Mouse (Mus musculus) brown adipose tissue, adult 24 weeks (tissue): ENCODE measurements around the gene Vmn1r200. TPM values are rescaled to one million over a fixed set of nuclear protein-coding genes. Genes with fewer than 3 reads are reported as not detected.
"Not testable (repeated sequence)": the region's sequence is repeated elsewhere in the genome, so short reads cannot be mapped to it uniquely, and the experiment has no call there.

Source experiments
- H3K27ac ChIP-seq: fragments of 200-500 bp; replicated peaks from 2 replicates; pipeline ENCODE4 v1.5.1; 2012; ENCODE audit warnings: low read depth, mild to moderate bottlenecking, low read length
- H3K4me1 ChIP-seq: fragments of 200-500 bp; 2 replicates; pipeline ENCODE4 v1.6.1; 2012; ENCODE audit warnings: low read length, mixed read lengths; ENCODE audit not compliant: control insufficient read depth, insufficient read depth, insufficient read length
- H3K4me3 ChIP-seq: fragments of 200-500 bp; 2 replicates; pipeline ENCODE4 v1.5.1; 2012; ENCODE audit warnings: low read depth, mild to moderate bottlenecking, low read length, moderate library complexity; ENCODE audit not compliant: insufficient read depth
- polyA plus RNA-seq: library from polyadenylated mRNA; stranded (reverse); fragments of >200 nt; gene quantifications from 2 replicates; pipeline ENCODE4 v1.2.4, GENCODE M21; 2012; ENCODE audit not compliant: missing spikeins, insufficient read depth, insufficient read length

Vmn1r200 gene
- not detected in 2 replicates for polyA plus RNA-seq

DNA sequence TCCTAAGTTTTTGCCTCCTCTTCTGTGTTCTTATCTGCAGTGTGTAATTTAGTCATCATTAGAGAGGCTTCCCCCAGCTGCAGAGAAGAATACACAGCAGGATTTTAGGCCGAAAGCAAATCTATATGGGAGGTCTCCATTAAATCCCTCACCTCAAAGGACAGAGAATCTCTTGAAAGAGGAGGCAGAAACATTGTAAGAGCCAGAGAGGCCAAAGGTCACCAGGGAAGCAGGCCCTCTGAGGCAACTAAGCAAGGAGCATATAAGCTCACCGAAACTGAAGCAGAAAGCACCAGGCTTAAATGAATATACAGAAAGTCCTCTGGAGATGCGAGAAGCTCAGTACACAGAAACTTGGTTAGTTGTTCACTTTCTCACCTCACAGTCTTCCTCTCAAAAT lies at the start of gene Vmn1r200:
Gene Vmn1r200, plus strand, starts transcription at position 301 of the 400 bp plus-strand sequence.
- H3K4me3 ChIP-seq: no peak within 1 kb of the TSS
- H3K27ac ChIP-seq: no peak within 1 kb of the TSS; the same call in 1 of the 2 replicates
- no peaks in the 10 kb centered on the region for H3K4me1 ChIP-seq

GRCm38 (mm10) chr13:22350064-22350463 lies 40.1 kb upstream of the Vmn1r200 start, which contains the start of gene Vmn1r198:
TSS of gene Vmn1r198 (plus strand) at chr13:22350364.
- Histone ChIP-seq H3K4me1 (no peaks in the 10 kb centered on the region), H3K27ac (no peak within 1 kb of the TSS), H3K4me3 (no peak within 1 kb of the TSS)

DNA sequence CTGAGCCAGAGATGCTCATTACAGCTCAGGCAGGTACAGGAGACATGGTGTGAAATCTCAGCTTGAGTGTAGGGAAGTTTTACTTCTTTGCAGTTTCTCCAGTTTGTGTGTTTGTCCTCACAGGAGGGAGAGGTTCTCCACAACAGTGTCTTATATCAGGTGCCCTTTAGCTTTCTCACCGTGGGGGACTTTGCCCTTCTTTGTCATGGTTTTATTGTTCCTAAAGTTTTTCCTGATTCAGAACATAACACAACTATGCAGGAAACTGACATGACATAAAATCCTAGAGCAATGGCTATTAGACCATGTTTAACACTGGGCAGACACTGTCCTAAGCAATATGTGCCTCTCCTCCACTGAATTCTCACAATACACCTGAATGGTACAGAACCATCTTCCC lies 39.4 kb upstream of the Vmn1r200 start:
- H3K27ac ChIP-seq: no peak overlapping the region
- H3K4me3 ChIP-seq: no peak overlapping the region
- no peaks in the 10 kb centered on the region for H3K4me1 ChIP-seq

DNA sequence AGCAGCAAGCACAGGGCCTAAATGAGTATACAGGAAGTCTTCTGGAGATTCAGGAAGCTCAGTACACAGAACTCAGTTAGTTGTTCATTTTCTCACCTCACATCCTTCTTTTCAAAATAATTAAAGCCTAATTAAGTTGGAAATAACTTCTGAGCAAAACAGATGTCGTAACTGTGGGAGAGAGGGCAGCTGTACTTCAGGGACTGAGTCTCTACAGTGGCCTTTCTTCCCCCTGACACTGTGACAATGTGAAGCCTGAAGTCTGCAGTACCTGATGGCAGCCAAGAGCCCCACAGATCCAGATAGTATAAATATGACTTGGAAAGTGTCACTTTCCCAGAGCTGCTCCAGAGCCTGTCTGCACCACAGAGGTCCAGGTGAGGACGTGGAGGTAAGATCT lies 10.7 kb upstream of the Vmn1r200 start, which contains the start of gene Vmn1r199:
Gene Vmn1r199, plus strand, starts transcription at position 301 of the 400 bp plus-strand sequence.
- no peak within 1 kb of the TSS for H3K27ac ChIP-seq
- no peak within 1 kb of the TSS for H3K4me3 ChIP-seq
- H3K4me1 ChIP-seq: no peaks in the 10 kb centered on the region

DNA sequence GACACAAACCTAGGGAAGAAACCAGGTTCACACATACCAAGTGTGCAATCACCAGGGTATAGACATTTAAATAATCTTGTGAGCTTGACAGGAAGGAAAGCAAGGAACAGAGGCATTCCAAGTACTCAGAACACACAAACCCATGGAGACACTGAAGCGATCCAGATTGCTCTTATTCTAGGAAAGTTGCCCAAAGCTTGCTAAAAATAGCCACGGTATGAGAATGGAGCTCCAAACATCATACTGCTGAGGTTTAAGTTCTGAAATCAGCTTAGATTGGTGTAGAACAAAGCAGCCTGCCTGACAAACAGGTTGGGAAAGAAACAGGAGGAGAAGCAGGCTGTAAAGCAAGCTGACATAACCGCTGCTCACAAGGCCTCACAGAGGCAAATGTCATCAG lies 9.0 kb upstream of the Vmn1r200 start:
- not testable (repeated sequence) for H3K4me3 ChIP-seq, H3K27ac ChIP-seq, H3K4me1 ChIP-seq

DNA sequence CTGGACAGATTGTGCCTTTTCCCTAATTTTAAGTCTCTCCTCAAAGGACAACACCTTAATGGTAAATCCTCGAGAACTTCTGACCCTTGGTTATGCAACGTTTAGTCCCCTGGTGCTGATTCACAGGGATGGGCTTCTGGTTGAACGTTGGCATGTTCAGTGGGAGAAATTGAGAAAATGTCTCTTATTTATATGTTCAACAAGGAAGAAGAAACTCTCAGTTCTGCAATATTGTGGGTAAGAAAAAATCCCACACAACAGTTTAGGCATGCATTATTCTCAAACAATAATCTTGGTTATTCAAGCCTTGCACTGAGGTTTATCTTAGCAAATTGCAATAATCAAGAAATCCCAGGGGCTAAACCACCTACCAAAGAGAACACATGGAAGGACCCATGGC lies 6.8 kb upstream of the Vmn1r200 start:
- H3K4me3 ChIP-seq: no peak overlapping the region
- H3K4me1 ChIP-seq: no peaks in the 10 kb centered on the region
- H3K27ac ChIP-seq: no peak overlapping the region

DNA sequence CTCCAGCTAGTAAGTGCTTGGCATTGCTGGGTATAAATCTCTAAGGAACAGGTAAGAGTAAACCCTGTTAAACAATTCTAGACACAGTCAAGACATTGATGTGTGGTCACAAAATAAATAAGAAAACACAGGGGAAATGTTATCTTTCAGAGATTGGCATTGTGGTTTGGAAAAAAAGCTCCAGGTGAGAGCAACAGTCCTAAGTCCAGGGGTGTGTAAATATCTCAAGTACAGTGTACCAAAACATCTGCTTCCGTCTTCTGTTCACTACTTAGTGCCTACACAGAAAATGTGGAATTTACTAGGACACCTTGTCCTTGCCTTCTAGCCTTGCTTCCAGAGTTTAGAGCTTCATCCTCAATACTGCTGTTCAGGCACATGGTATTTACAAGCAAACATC lies 3.1 kb upstream of the Vmn1r200 start:
- no peak overlapping the region for H3K4me3 ChIP-seq
- no peaks in the 10 kb centered on the region for H3K4me1 ChIP-seq
- no peak overlapping the region for H3K27ac ChIP-seq

- Histone ChIP-seq H3K4me1 (no peaks in the 10 kb centered on the region), H3K27ac (no peak overlapping the region), H3K4me3 (no peak overlapping the region)
Measured at GRCm38 (mm10) chr13:22402978-22403377, 12.8 kb downstream of the Vmn1r200 start.

Other genes with a start within 250 kb of the Vmn1r200 start
- gene Vmn1r191, start 206.4 kb upstream of the Vmn1r200 start, polyA plus RNA-seq: not detected in 2 replicates
- not detected in 2 replicates for gene Vmn1r192, start 199.2 kb upstream of the Vmn1r200 start, polyA plus RNA-seq
- gene Vmn1r193, start 167.2 kb upstream of the Vmn1r200 start, polyA plus RNA-seq: not detected in 2 replicates
- gene Vmn1r194, start 146.2 kb upstream of the Vmn1r200 start, polyA plus RNA-seq: not detected in 2 replicates
- not detected in 2 replicates for gene Vmn1r195, start 119.9 kb upstream of the Vmn1r200 start, polyA plus RNA-seq
- not detected in 2 replicates for gene Vmn1r196, start 100.5 kb upstream of the Vmn1r200 start, polyA plus RNA-seq
- not detected in 2 replicates for gene Vmn1r197, start 65.8 kb upstream of the Vmn1r200 start, polyA plus RNA-seq
- gene Vmn1r198, start 40.0 kb upstream of the Vmn1r200 start, polyA plus RNA-seq: not detected in 2 replicates
- not detected in 2 replicates for gene Vmn1r199, start 10.6 kb upstream of the Vmn1r200 start, polyA plus RNA-seq
- gene Vmn1r201, start 81.5 kb downstream of the Vmn1r200 start, polyA plus RNA-seq: not detected in 2 replicates
- gene Vmn1r202, start 115.0 kb downstream of the Vmn1r200 start, polyA plus RNA-seq: not detected in 2 replicates
- gene Vmn1r203, start 127.7 kb downstream of the Vmn1r200 start, polyA plus RNA-seq: not detected in 2 replicates
- gene Vmn1r204, start 162.8 kb downstream of the Vmn1r200 start, polyA plus RNA-seq: not detected in 2 replicates
- gene Vmn1r205, start 202.6 kb downstream of the Vmn1r200 start, polyA plus RNA-seq: not detected in 2 replicates
- gene Vmn1r206, start 233.9 kb downstream of the Vmn1r200 start, polyA plus RNA-seq: not detected in 2 replicates